Mouse (Mus musculus) urinary bladder, adult 2 months (tissue): ENCODE data around the gene Ppp1r9b. TPM values are rescaled to one million over a fixed set of nuclear protein-coding genes. Genes with fewer than 3 reads are reported as not detected.

ENCODE experiments used
- DNase-seq: peaks from one replicate; pipeline ENCODE4 v3.0.0; 2022; ENCODE audit warnings: low spot score
- polyA plus RNA-seq: library from polyadenylated mRNA; depleted of rRNA; stranded (reverse); fragments of >200 nt; gene quantifications from 2 replicates; pipeline ENCODE4 v1.2.3, GENCODE M21; 2012; rRNA removed

The Ppp1r9b gene
- polyA plus RNA-seq, 1 experiment, result 16.0 TPM

- no peak for DNase-seq
Measured at GRCm38 (mm10) chr11:95046980-95047680, 56.3 kb downstream of the Ppp1r9b start.

- no peak for DNase-seq
Measured at GRCm38 (mm10) chr11:95053062-95053461, 62.2 kb downstream of the Ppp1r9b start.

Other genes with a start within 250 kb of the Ppp1r9b start
- gene Cdc34b, start 249.3 kb upstream of the Ppp1r9b start, polyA plus RNA-seq, result 0.07 and 0.17 TPM in 2 replicates
- not detected in 2 replicates for gene Tmem92, start 208.3 kb upstream of the Ppp1r9b start, polyA plus RNA-seq
- 953 and 1,532 TPM in 2 replicates for gene Col1a1, start 54.8 kb upstream of the Ppp1r9b start, polyA plus RNA-seq
- 0.19 and 0.22 TPM in 2 replicates for gene Hils1, start 23.4 kb upstream of the Ppp1r9b start, polyA plus RNA-seq
- 69.2 and 93.5 TPM in 2 replicates for gene Sgca, start 14.7 kb upstream of the Ppp1r9b start, polyA plus RNA-seq
- 5.8 and 9.6 TPM in 2 replicates for gene Samd14, start 18.8 kb downstream of the Ppp1r9b start, polyA plus RNA-seq
- gene Pdk2, start 50.3 kb downstream of the Ppp1r9b start, polyA plus RNA-seq, result 34.6 and 59.4 TPM in 2 replicates
- gene Itga3, start 85.8 kb downstream of the Ppp1r9b start, polyA plus RNA-seq, result 55.1 and 58.8 TPM in 2 replicates
- gene Dlx3, start 129.1 kb downstream of the Ppp1r9b start, polyA plus RNA-seq, result 0.39 and 0.41 TPM in 2 replicates
- gene Dlx4, start 155.2 kb downstream of the Ppp1r9b start, polyA plus RNA-seq, result 0.27 and 0.36 TPM in 2 replicates